Mouse (Mus musculus) lung, postnatal 0 days (tissue): ENCODE data around the gene Smim6. TPM values are rescaled to one million over a fixed set of nuclear protein-coding genes. Genes with fewer than 3 reads are reported as not detected.

ENCODE experiments used
- ATAC-seq: fragments of 200-750 bp; cut with Nextera tagmentation; 2 replicates; pipeline ENCODE4 v1.8.0; 2017; ENCODE audit warnings: moderate library complexity
- DNase-seq: peaks from one replicate; pipeline ENCODE4 v3.0.0-alpha.2; 2016; ENCODE audit warnings: low spot score
- H3K27ac ChIP-seq: fragments of 300-500 bp; sonication (generic); 2 replicates; pipeline ENCODE4 v1.5.1; 2014; ENCODE audit warnings: antibody characterized with exemption, mild to moderate bottlenecking, low read length, mixed read lengths
- H3K27me3 ChIP-seq: fragments of 300-500 bp; sonication (generic); replicated peaks from 2 replicates; pipeline ENCODE4 v1.6.1; 2014; ENCODE audit warnings: low read length, mixed read lengths; ENCODE audit not compliant: insufficient read depth
- H3K36me3 ChIP-seq: fragments of 300-500 bp; sonication (generic); 2 replicates; pipeline ENCODE4 v1.6.1; 2014; ENCODE audit warnings: low read length, mixed read lengths; ENCODE audit not compliant: insufficient read depth
- H3K4me1 ChIP-seq: fragments of 300-500 bp; sonication (generic); 2 replicates; pipeline ENCODE4 v1.6.1; 2014; ENCODE audit warnings: antibody characterized with exemption, low read depth, low read length, mixed read lengths; ENCODE audit not compliant: insufficient read depth
- H3K4me2 ChIP-seq: fragments of 300-500 bp; sonication (generic); replicated peaks from 2 replicates; pipeline ENCODE4 v1.6.1; 2014; ENCODE audit warnings: low read depth, mild to moderate bottlenecking, low read length, moderate library complexity, mixed read lengths
- H3K4me3 ChIP-seq: fragments of 300-500 bp; sonication (generic); 2 replicates; pipeline ENCODE4 v1.5.1; 2014; ENCODE audit warnings: low read depth, low read length
- H3K9ac ChIP-seq: fragments of 300-500 bp; sonication (generic); replicated peaks from 2 replicates; pipeline ENCODE4 v1.6.1; 2014; ENCODE audit warnings: low read depth, mild to moderate bottlenecking
- H3K9me3 ChIP-seq: fragments of 300-500 bp; sonication (generic); 2 replicates; pipeline ENCODE4 v1.6.1; 2016; ENCODE audit warnings: low read length, mixed read lengths
- CTCF ChIP-seq: IDR thresholded peaks from 2 replicates; pipeline ENCODE4 v1.5.1; 2016; ENCODE audit warnings: antibody characterized with exemption, mild to moderate bottlenecking
- EP300 ChIP-seq: IDR thresholded peaks from 2 replicates; pipeline ENCODE4 v1.6.1; 2016; ENCODE audit warnings: antibody characterized with exemption, mild to moderate bottlenecking, control low read depth
- WGBS: fragments of 180-500 bp; shearing (Covaris S2); extraction: QIAGEN DNeasy Blood & Tissue Kit; methylation state at CpG from one replicate; pipeline ENCODE4 v1.1.7; 2014; 5-methylcytosine and 5-hydroxymethylcytosine counted together
- polyA plus RNA-seq: library from polyadenylated mRNA; unstranded; fragments of >200 nt; fragmentation: Nextera tagmentation; extraction: Ambion mirVana; gene quantifications from 2 replicates; pipeline ENCODE4 v1.2.1, GENCODE M21; 2015

Gene Smim6
- polyA plus RNA-seq, 1 experiment from 2014 or later = 61.5 TPM

- H3K27me3 ChIP-seq = no peaks in the 10 kb centered on the region
- H3K4me2 ChIP-seq = no peak overlapping the region
- no peak overlapping the region for H3K4me3 ChIP-seq
- H3K36me3 ChIP-seq = peaks cover 4% of the 10 kb centered on the region; the same call in 1 of the 2 replicates
- 14% methylated on average over 4 of the region's 4 CpGs for WGBS
- H3K9me3 ChIP-seq = no peaks in the 10 kb centered on the region
- H3K27ac ChIP-seq = peak overlapping the region; percentile 20; the same call in 1 of the 2 replicates
- H3K4me1 ChIP-seq = peaks cover 30% of the 10 kb centered on the region; the same call in 1 of the 2 replicates
- DNase-seq = peak; percentile 64
- TF ChIP-seq CTCF (peak; percentile 78), EP300 (no peak)
- H3K9ac ChIP-seq = no peak overlapping the region
- ATAC-seq = 0 out of 2 replicates have a peak, but pooled peaks have one; percentile 17
Measured at GRCm38 (mm10) chr11:115898886-115899285, 12.9 kb upstream of the Smim6 start.

DNA sequence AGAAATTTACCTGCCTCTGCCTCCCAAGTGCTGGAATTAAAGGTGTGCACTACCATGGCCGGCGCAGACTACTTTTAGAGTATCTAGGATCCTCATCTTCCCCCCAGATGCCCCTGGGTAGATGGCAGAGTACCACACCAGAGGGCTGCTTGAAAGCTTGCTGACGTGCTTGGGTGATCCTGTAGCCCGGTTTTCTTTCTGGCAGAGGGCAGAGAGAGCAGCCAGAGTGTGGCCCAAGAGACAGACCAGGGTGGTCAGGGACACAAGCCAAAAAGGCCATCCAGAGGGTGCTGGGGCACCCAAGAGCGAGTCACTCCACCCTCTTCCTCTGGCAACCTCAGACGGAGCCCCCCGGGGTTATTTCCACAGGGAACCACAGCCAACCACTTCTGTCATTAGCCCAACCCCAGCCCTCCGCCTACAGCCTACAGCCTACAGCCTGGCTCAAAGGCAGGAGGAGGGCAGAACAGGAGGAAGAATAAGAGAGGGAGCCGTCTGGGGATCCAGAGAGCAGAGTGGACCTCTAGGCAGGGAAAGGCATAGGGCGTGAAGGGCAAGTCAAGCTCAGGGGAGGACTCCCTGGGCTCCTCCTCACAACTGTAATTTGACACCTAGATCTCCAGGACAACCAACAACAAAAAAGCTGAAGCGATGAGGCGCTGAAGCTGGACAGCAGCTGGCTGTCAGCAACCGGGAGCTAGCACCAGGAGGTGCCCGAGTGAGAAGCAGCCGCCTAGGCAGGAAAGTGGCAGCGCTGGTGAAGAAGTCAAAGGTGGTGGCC is 12.1 kb upstream of the Smim6 start, which contains the start of gene Smim5:
Gene Smim5, plus strand, starts transcription at position 481 of the 781 bp plus-strand sequence.
- Histone ChIP-seq H3K9ac (no peak within 1 kb of the TSS), H3K27ac (peak within 1 kb of the TSS; percentile 70), H3K4me3 (peak within 1 kb of the TSS; percentile 14), H3K27me3 (no peaks in the 10 kb centered on the region), H3K4me2 (peak within 1 kb of the TSS; percentile 12), H3K4me1 (peaks cover 37% of the 10 kb centered on the region), H3K36me3 (peaks cover 4% of the 10 kb centered on the region; the same call in 1 of the 2 replicates), H3K9me3 (no peaks in the 10 kb centered on the region)
- ATAC-seq (peak; percentile 73), DNase-seq (peak; percentile 94)
- TF ChIP-seq EP300 = no peak
- TF ChIP-seq CTCF = peak; percentile 31
- WGBS = 30% methylated on average over 16 of the region's 16 CpGs

- peaks cover 42% of the 10 kb centered on the region for H3K4me1 ChIP-seq
- TF ChIP-seq EP300 (no peak), CTCF (no peak)
- DNase-seq = no peak
- H3K9ac ChIP-seq = no peak overlapping the region
- no peaks in the 10 kb centered on the region for H3K9me3 ChIP-seq
- 71% methylated on average over 8 of the region's 8 CpGs for WGBS
- H3K4me3 ChIP-seq = peak overlapping the region; percentile 14; the same call in 1 of the 2 replicates
- no peak overlapping the region for H3K27ac ChIP-seq
- no peaks in the 10 kb centered on the region for H3K36me3 ChIP-seq
- no peak for ATAC-seq
- peak overlapping the region; percentile 12 for H3K4me2 ChIP-seq
- H3K27me3 ChIP-seq = no peaks in the 10 kb centered on the region
Measured at GRCm38 (mm10) chr11:115900561-115901337, 11.1 kb upstream of the Smim6 start.

GRCm38 (mm10) chr11:115901338-115902161 is 10.3 kb upstream of the Smim6 start:
- Histone ChIP-seq H3K4me3 (no peak overlapping the region), H3K9ac (no peak overlapping the region), H3K9me3 (no peaks in the 10 kb centered on the region), H3K36me3 (no peaks in the 10 kb centered on the region), H3K4me1 (peaks cover 42% of the 10 kb centered on the region), H3K4me2 (0 out of 2 replicates have a peak overlapping the region, but pooled peaks have one; percentile 5), H3K27me3 (no peaks in the 10 kb centered on the region), H3K27ac (0 out of 2 replicates have a peak overlapping the region, but pooled peaks have one; percentile 9)
- no peak for TF ChIP-seq EP300
- ATAC-seq = no peak
- no peak for DNase-seq
- 86% methylated on average over 9 of the region's 9 CpGs for WGBS

DNA sequence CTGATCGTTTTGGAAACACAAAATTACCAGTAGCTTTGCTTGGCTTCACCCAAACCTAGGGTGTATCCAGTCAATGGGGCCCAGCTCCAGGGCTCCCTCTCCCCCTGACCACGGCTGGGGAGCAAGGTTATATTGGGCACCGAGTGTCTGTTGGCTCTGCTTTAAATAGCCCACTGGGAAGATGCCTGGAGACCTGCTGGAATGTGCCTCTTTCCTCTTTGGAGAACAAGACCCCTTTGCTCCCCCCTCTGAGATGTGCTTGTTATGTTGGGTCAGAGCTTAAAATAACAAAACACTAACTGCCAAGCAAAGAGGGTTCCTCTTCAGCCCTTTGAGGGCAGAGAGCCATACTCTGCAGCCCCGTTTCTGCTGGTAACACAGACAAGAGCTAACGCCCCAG is 9.6 kb upstream of the Smim6 start:
- Histone ChIP-seq H3K27me3 (no peaks in the 10 kb centered on the region), H3K4me3 (no peak overlapping the region), H3K4me2 (no peak overlapping the region), H3K27ac (peak overlapping the region; percentile 60), H3K36me3 (no peaks in the 10 kb centered on the region), H3K9me3 (no peaks in the 10 kb centered on the region), H3K9ac (no peak overlapping the region), H3K4me1 (peaks cover 42% of the 10 kb centered on the region)
- 56% methylated on average over 5 of the region's 5 CpGs for WGBS
- no peak for TF ChIP-seq CTCF
- TF ChIP-seq EP300 = no peak
- ATAC-seq (no peak), DNase-seq (no peak)
